ENCODE assay signal across 21 mouse cellular contexts in genomic region chr16:74225423-74226272, GRCm38 (mm10).
A peak's percentile ranks its signal among the peaks of the same experiment; 100 is the strongest.
DNase-seq lines count a peak whose midpoint lies in the region; ATAC-seq and TF ChIP-seq lines count a peak whose summit lies in the region.
"Had no signal": no experiment of that assay in that cellular context is flagged by ENCODE, and none has a peak within 500 bp of the region (broad histone marks: within the 10 kb centered on the region; RNA-seq: fewer than 3 reads in every experiment).

No protein-coding gene starts in this region.

- no peaks in the 10 kb centered on the region for H3K36me3 ChIP-seq in forebrain, embryonic 12.5 days (replicated peaks)
- no peaks in the 10 kb centered on the region for H3K36me3 ChIP-seq in forebrain, embryonic 10.5 days (replicated peaks)
- no peaks in the 10 kb centered on the region for H3K36me3 ChIP-seq in kidney, embryonic 16.5 days (ENCODE audit: insufficient read depth, low read length)
- no peaks in the 10 kb centered on the region for H3K36me3 ChIP-seq in forebrain, embryonic 15.5 days
- H3K36me3 ChIP-seq in hindbrain, embryonic 12.5 days = no peaks in the 10 kb centered on the region
- H3K36me3 ChIP-seq: embryonic facial prominence, embryonic 10.5 days; heart, embryonic 15.5 days; intestine, embryonic 15.5 days had no signal

- H3K9me3 ChIP-seq in forebrain, embryonic 12.5 days = no peaks in the 10 kb centered on the region
- H3K9me3 ChIP-seq in forebrain, embryonic 10.5 days = no peaks in the 10 kb centered on the region; the same call in 1 of the 2 replicates
- peaks cover 6% of the 10 kb centered on the region; the same call in 1 of the 2 replicates for H3K9me3 ChIP-seq in kidney, embryonic 16.5 days (ENCODE audit: low read length)
- H3K9me3 ChIP-seq in forebrain, embryonic 15.5 days = peaks cover 3% of the 10 kb centered on the region
- H3K9me3 ChIP-seq in hindbrain, embryonic 12.5 days (replicated peaks) = no peaks in the 10 kb centered on the region
- H3K9me3 ChIP-seq: heart, embryonic 15.5 days; intestine, embryonic 15.5 days had no signal

- H3K9ac ChIP-seq in forebrain, embryonic 12.5 days = no peak overlapping the region
- no peak overlapping the region for H3K9ac ChIP-seq in kidney, embryonic 16.5 days (replicated peaks; ENCODE audit: low read length)
- no peak overlapping the region for H3K9ac ChIP-seq in forebrain, embryonic 15.5 days (replicated peaks)
- H3K9ac ChIP-seq in hindbrain, embryonic 12.5 days = no peak overlapping the region
- H3K9ac ChIP-seq: heart, embryonic 15.5 days; hindbrain, embryonic 14.5 days; intestine, embryonic 15.5 days had no signal

- no peak for TF ChIP-seq CTCF in brain, embryonic 14.5 days (IDR thresholded peaks at IDR 0.05; ENCODE audit: borderline replicate concordance, extremely low read depth, insufficient read depth, insufficient read length)

- 69% methylated on average over 7 of the region's 7 CpGs for WGBS in forebrain, embryonic 12.5 days
- 83% methylated on average over 7 of the region's 7 CpGs for WGBS in forebrain, embryonic 10.5 days
- WGBS in kidney, embryonic 16.5 days = 53% methylated on average over 7 of the region's 7 CpGs
- WGBS in forebrain, embryonic 15.5 days = 51% methylated on average over 7 of the region's 7 CpGs
- 76% methylated on average over 7 of the region's 7 CpGs for WGBS in hindbrain, embryonic 12.5 days

- DNase-seq in forebrain, embryonic 10.5 days (ENCODE audit: extremely low spot score, low spot score) = no peak
- DNase-seq in kidney, postnatal 25 days = no peak
- DNase-seq in brain, embryonic 14.5 days (ENCODE audit: low read depth) = peak; percentile 92
- DNase-seq: adrenal gland, postnatal 14 days; cerebellum, adult 2 months; cerebellum, postnatal 25 days; gastrocnemius, postnatal 14 days; heart, adult 2 months; heart, postnatal 14 days had no signal

- H3K4me3 ChIP-seq in forebrain, embryonic 12.5 days (replicated peaks) = no peak overlapping the region
- no peak overlapping the region for H3K4me3 ChIP-seq in forebrain, embryonic 10.5 days
- no peak overlapping the region for H3K4me3 ChIP-seq in kidney, embryonic 16.5 days (ENCODE audit: low read length)
- no peak overlapping the region for H3K4me3 ChIP-seq in forebrain, embryonic 15.5 days
- H3K4me3 ChIP-seq in hindbrain, embryonic 12.5 days = no peak overlapping the region
- H3K4me3 ChIP-seq: embryonic facial prominence, embryonic 10.5 days; heart, adult 2 months; heart, embryonic 15.5 days; intestine, embryonic 15.5 days had no signal

- H3K4me1 ChIP-seq in forebrain, embryonic 12.5 days = no peaks in the 10 kb centered on the region
- 0 out of 2 replicates have a peak, but pooled peaks cover 4% of the 10 kb centered on the region for H3K4me1 ChIP-seq in forebrain, embryonic 10.5 days
- H3K4me1 ChIP-seq in kidney, embryonic 16.5 days (ENCODE audit: insufficient read depth, low read length) = no peaks in the 10 kb centered on the region
- H3K4me1 ChIP-seq in forebrain, embryonic 15.5 days = no peaks in the 10 kb centered on the region
- H3K4me1 ChIP-seq in hindbrain, embryonic 12.5 days = no peaks in the 10 kb centered on the region
- H3K4me1 ChIP-seq: heart, embryonic 15.5 days; intestine, embryonic 15.5 days had no signal

- ATAC-seq in forebrain, embryonic 12.5 days (ENCODE audit: low FRiP score) = peak; percentile 55; the same call in 1 of the 2 replicates
- peak; percentile 42; the same call in 1 of the 2 replicates for ATAC-seq in kidney, embryonic 16.5 days (ENCODE audit: low FRiP score, low TSS enrichment)
- ATAC-seq in forebrain, embryonic 15.5 days (replicated peaks) = peak; percentile 96
- ATAC-seq in hindbrain, embryonic 12.5 days (ENCODE audit: low FRiP score) = no peak
- ATAC-seq: activated CD4-positive, CD25-positive, alpha-beta regulatory T cell, adult 4 months; intestine, embryonic 15.5 days; Patski had no signal

- TF ChIP-seq POLR2A in brain, embryonic 14.5 days (IDR thresholded peaks at IDR 0.05; ENCODE audit: borderline replicate concordance, extremely low read depth, insufficient read depth, insufficient read length, poor library complexity, severe bottlenecking) = no peak

- no peak overlapping the region for H3K4me2 ChIP-seq in forebrain, embryonic 12.5 days
- no peak overlapping the region for H3K4me2 ChIP-seq in kidney, embryonic 16.5 days (replicated peaks; ENCODE audit: low read depth, low read length)
- no peak overlapping the region for H3K4me2 ChIP-seq in forebrain, embryonic 15.5 days (replicated peaks)
- H3K4me2 ChIP-seq in hindbrain, embryonic 12.5 days (replicated peaks) = no peak overlapping the region
- H3K4me2 ChIP-seq: heart, embryonic 11.5 days; heart, embryonic 15.5 days; hindbrain, embryonic 14.5 days; intestine, embryonic 15.5 days had no signal

- no peak overlapping the region for H3K27ac ChIP-seq in forebrain, embryonic 12.5 days
- no peak overlapping the region for H3K27ac ChIP-seq in forebrain, embryonic 10.5 days
- H3K27ac ChIP-seq in kidney, embryonic 16.5 days (ENCODE audit: low read length) = no peak overlapping the region
- H3K27ac ChIP-seq in forebrain, embryonic 15.5 days (replicated peaks) = peak overlapping the region; percentile 57
- H3K27ac ChIP-seq in hindbrain, embryonic 12.5 days = no peak overlapping the region
- H3K27ac ChIP-seq: embryonic facial prominence, embryonic 10.5 days; heart, adult 2 months; heart, embryonic 15.5 days; hindbrain, embryonic 14.5 days; intestine, embryonic 15.5 days had no signal

- no peaks in the 10 kb centered on the region for H3K27me3 ChIP-seq in forebrain, embryonic 12.5 days
- H3K27me3 ChIP-seq in forebrain, embryonic 10.5 days (ENCODE audit: poor library complexity, severe bottlenecking) = no peaks in the 10 kb centered on the region
- no peaks in the 10 kb centered on the region for H3K27me3 ChIP-seq in kidney, embryonic 16.5 days (ENCODE audit: insufficient read depth, low read length)
- H3K27me3 ChIP-seq in forebrain, embryonic 15.5 days = no peaks in the 10 kb centered on the region
- no peaks in the 10 kb centered on the region for H3K27me3 ChIP-seq in hindbrain, embryonic 12.5 days
- H3K27me3 ChIP-seq: CH12.LX; heart, embryonic 15.5 days; intestine, embryonic 15.5 days had no signal
